Mouse (Mus musculus): ENCODE measurements at regions not wholly inside any gene's neighbourhood (a gene's known extent, or its start where the extent isn't known, plus 50 kb on each side); places are given as distances from the start of the nearest gene placed in this dataset.

GRCm38 (mm10) chr1:137926326-137926725 is 249.2 kb downstream of the Ptprc start:
- TF ChIP-seq CTCF (IDR thresholded peaks at IDR 0.05; ENCODE audit: extremely low read depth, insufficient read depth, insufficient read length, insufficient replicate concordance), result no peak
- no peak for TF ChIP-seq POLR2A (IDR thresholded peaks at IDR 0.05; ENCODE audit: low read depth, low read length)

Data from spleen, adult 2 months (tissue).